Mouse (Mus musculus) testis, adult 2 months (tissue): ENCODE data around the gene Smc1b. TPM values are rescaled to one million over a fixed set of nuclear protein-coding genes. Genes with fewer than 3 reads are reported as not detected.

Experiments
- H3K27ac ChIP-seq: fragments of 200-500 bp; 2 replicates; pipeline ENCODE4 v1.5.1; 2012; ENCODE audit warnings: low read depth, low read length; ENCODE audit not compliant: control insufficient read depth, insufficient read depth
- H3K27me3 ChIP-seq: fragments of 200-500 bp; 2 replicates; pipeline ENCODE4 v1.6.1; 2012; ENCODE audit warnings: mild to moderate bottlenecking, low read length, moderate library complexity; ENCODE audit not compliant: control insufficient read depth, insufficient read depth
- H3K36me3 ChIP-seq: fragments of 200-500 bp; 2 replicates; pipeline ENCODE4 v1.6.1; 2012; ENCODE audit warnings: mild to moderate bottlenecking, low read length; ENCODE audit not compliant: control insufficient read depth, insufficient read depth
- H3K4me1 ChIP-seq: fragments of 200-500 bp; 2 replicates; pipeline ENCODE4 v1.6.1; 2012; ENCODE audit warnings: low read length; ENCODE audit not compliant: control insufficient read depth, insufficient read depth
- H3K4me3 ChIP-seq: fragments of 200-500 bp; 2 replicates; pipeline ENCODE4 v1.5.1; 2012; ENCODE audit warnings: low read depth, mild to moderate bottlenecking, low read length, moderate library complexity, mixed read lengths; ENCODE audit not compliant: control insufficient read depth
- CTCF ChIP-seq: fragments of 200-500 bp; IDR thresholded peaks from 2 replicates; pipeline ENCODE4 v1.5.1; 2012; ENCODE audit warnings: low read depth, mild to moderate bottlenecking, inconsistent platforms, low read length, moderate library complexity; ENCODE audit not compliant: control insufficient read depth, insufficient read depth, insufficient replicate concordance
- POLR2A ChIP-seq: fragments of 200-500 bp; IDR thresholded peaks from 2 replicates; pipeline ENCODE4 v1.6.1; 2012; ENCODE audit warnings: low read depth, mild to moderate bottlenecking, inconsistent platforms, low read length, moderate library complexity; ENCODE audit not compliant: control insufficient read depth
- polyA plus RNA-seq: library from polyadenylated mRNA; depleted of rRNA; stranded (reverse); fragments of >200 nt; gene quantifications from 2 replicates; pipeline ENCODE4 v1.2.3, GENCODE M21; 2012; rRNA removed

Gene Smc1b
- polyA plus RNA-seq, 1 experiment: 25.1 TPM

GRCm38 (mm10) chr15:85016951-85017664 lies 114.7 kb downstream of the Smc1b start, which contains the start of gene Upk3a:
Gene Upk3a (plus strand): TSS chr15:85017141.
- Histone ChIP-seq H3K36me3 (no peaks in the 10 kb centered on the region), H3K27me3 (no peaks in the 10 kb centered on the region), H3K4me1 (peaks cover 9% of the 10 kb centered on the region), H3K4me3 (no peak within 1 kb of the TSS), H3K27ac (no peak within 1 kb of the TSS)
- TF ChIP-seq POLR2A (no peak), CTCF (no peak)

DNA sequence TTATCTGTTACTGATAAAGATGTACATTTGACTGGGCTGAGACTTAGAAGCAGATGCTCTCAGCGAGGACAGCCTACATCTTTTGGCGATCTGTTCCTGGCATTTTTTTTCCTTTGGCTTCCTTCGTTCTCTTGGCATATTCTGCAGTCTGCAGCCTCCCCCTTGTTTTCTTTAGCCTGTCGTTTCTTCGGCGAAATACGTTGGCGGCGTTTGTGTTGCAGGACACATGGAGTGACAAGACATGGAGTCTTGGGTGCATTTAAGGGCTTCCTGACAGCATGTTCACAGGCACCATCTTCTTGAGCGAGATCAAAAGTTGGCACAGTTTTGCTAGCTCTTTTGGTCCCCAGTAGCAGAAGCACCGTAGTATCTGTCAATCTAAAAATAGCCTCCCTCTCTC lies 116.0 kb downstream of the Smc1b start:
- TF ChIP-seq CTCF (no peak), POLR2A (no peak)
- Histone ChIP-seq H3K4me3 (no peak overlapping the region), H3K27me3 (no peaks in the 10 kb centered on the region)

More for the DNA sequence above, 116.0 kb downstream of the Smc1b start:
- H3K27ac ChIP-seq: no peak overlapping the region
- H3K36me3 ChIP-seq: no peaks in the 10 kb centered on the region
- H3K4me1 ChIP-seq: peaks cover 13% of the 10 kb centered on the region

Other genes with a start within 250 kb of the Smc1b start
- gene Gm29666, start 211.9 kb downstream of the Smc1b start, polyA plus RNA-seq: 0.96 and 1.0 TPM in 2 replicates
- 27.3 and 28.1 TPM in 2 replicates for gene Nup50, start 208.6 kb downstream of the Smc1b start, polyA plus RNA-seq
- 29.2 and 36.8 TPM in 2 replicates for gene 5031439G07Rik, start 143.4 kb downstream of the Smc1b start, polyA plus RNA-seq
- gene Upk3a, start 114.8 kb downstream of the Smc1b start, polyA plus RNA-seq: 1.1 and 1.2 TPM in 2 replicates
- 54.2 and 55.9 TPM in 2 replicates for gene Fam118a, start 103.0 kb downstream of the Smc1b start, polyA plus RNA-seq
- gene Ribc2, start 114 bp upstream of the Smc1b start, polyA plus RNA-seq: 29.6 and 31.0 TPM in 2 replicates
- 11.7 and 12.4 TPM in 2 replicates for gene Fbln1, start 74.0 kb upstream of the Smc1b start, polyA plus RNA-seq
- gene Atxn10, start 204.3 kb upstream of the Smc1b start, polyA plus RNA-seq: 139 and 146 TPM in 2 replicates